Comparison of ENCODE assay signal across 18 mouse cellular contexts in genomic region chr3:117441887-117442286, GRCm38 (mm10).
A peak's percentile ranks its signal among the peaks of the same experiment; 100 is the strongest.
DNase-seq lines count a peak whose midpoint lies in the region; ATAC-seq and TF ChIP-seq lines count a peak whose summit lies in the region.
"Had no signal": no experiment of that assay in that cellular context is flagged by ENCODE, and none has a peak within 500 bp of the region (broad histone marks: within the 10 kb centered on the region; RNA-seq: fewer than 3 reads in every experiment).

No protein-coding gene starts in this region.

- peak; percentile 35; the same call in 1 of the 2 replicates for TF ChIP-seq CTCF in brain, embryonic 14.5 days (IDR thresholded peaks at IDR 0.05; ENCODE audit: borderline replicate concordance, extremely low read depth, insufficient read depth, insufficient read length)

- H3K9ac ChIP-seq in hindbrain, embryonic 14.5 days = no peak overlapping the region
- H3K9ac ChIP-seq in hindbrain, embryonic 16.5 days (ENCODE audit: low read depth, low read length) = no peak overlapping the region
- H3K9ac ChIP-seq: forebrain, embryonic 13.5 days; heart, embryonic 12.5 days; liver, postnatal 0 days; stomach, embryonic 15.5 days had no signal

- H3K9me3 ChIP-seq in hindbrain, embryonic 14.5 days (ENCODE audit: control insufficient read depth, low read length) = no peaks in the 10 kb centered on the region
- no peaks in the 10 kb centered on the region for H3K9me3 ChIP-seq in hindbrain, embryonic 16.5 days (ENCODE audit: control insufficient read depth, low read length)
- H3K9me3 ChIP-seq: forebrain, embryonic 13.5 days; heart, embryonic 12.5 days; stomach, embryonic 15.5 days had no signal

- peak; percentile 49 for DNase-seq in hindbrain, embryonic 14.5 days (ENCODE audit: low spot score)
- DNase-seq in left cerebral cortex, postnatal 14 days (ENCODE audit: low spot score in 2 of 2) = peak; percentile 24
- no peak for DNase-seq in left cerebral cortex, postnatal 36 days (ENCODE audit: low spot score in 2 of 2)
- peak; percentile 11 for DNase-seq in Muller cell, postnatal 12 days (ENCODE audit: inconsistent ontology term)
- peak; percentile 54 for DNase-seq in brain, embryonic 14.5 days (ENCODE audit: low read depth)
- no peak for DNase-seq in urinary bladder, postnatal 14 days (ENCODE audit: low spot score)
- DNase-seq: adrenal gland, postnatal 10 days; cerebellum, adult 8-10 months; heart, postnatal 4 days; liver; liver, postnatal 0 days; lung, postnatal 36 days had no signal

- no peaks in the 10 kb centered on the region for H3K36me3 ChIP-seq in hindbrain, embryonic 14.5 days (replicated peaks; ENCODE audit: control insufficient read depth, insufficient read depth)
- H3K36me3 ChIP-seq in hindbrain, embryonic 16.5 days (ENCODE audit: control insufficient read depth, insufficient read depth, low read length) = no peaks in the 10 kb centered on the region
- H3K36me3 ChIP-seq: heart, embryonic 12.5 days; stomach, embryonic 15.5 days had no signal

- no peak for TF ChIP-seq POLR2A in brain, embryonic 14.5 days (IDR thresholded peaks at IDR 0.05; ENCODE audit: borderline replicate concordance, extremely low read depth, insufficient read depth, insufficient read length, poor library complexity, severe bottlenecking)

- no peaks in the 10 kb centered on the region for H3K27me3 ChIP-seq in hindbrain, embryonic 14.5 days (ENCODE audit: control insufficient read depth, insufficient read depth, low read length)
- no peaks in the 10 kb centered on the region for H3K27me3 ChIP-seq in hindbrain, embryonic 16.5 days (replicated peaks; ENCODE audit: control insufficient read depth, insufficient read depth, low read length)
- H3K27me3 ChIP-seq: forebrain, embryonic 13.5 days; heart, embryonic 12.5 days; stomach, embryonic 15.5 days had no signal

- ATAC-seq in hindbrain, embryonic 14.5 days (ENCODE audit: low FRiP score) = no peak
- no peak for ATAC-seq in hindbrain, embryonic 16.5 days
- ATAC-seq: CD4-positive, CD25-positive, alpha-beta regulatory T cell, adult 4 months; forebrain, embryonic 13.5 days; inflammation-experienced regulatory T-cells, adult 6 months; liver, postnatal 0 days had no signal

- H3K4me1 ChIP-seq in hindbrain, embryonic 14.5 days (replicated peaks; ENCODE audit: control insufficient read depth, insufficient read depth, low read length) = no peaks in the 10 kb centered on the region
- no peaks in the 10 kb centered on the region for H3K4me1 ChIP-seq in hindbrain, embryonic 16.5 days (ENCODE audit: control insufficient read depth, insufficient read depth, low read depth, low read length)
- H3K4me1 ChIP-seq: forebrain, embryonic 13.5 days; stomach, embryonic 15.5 days had no signal

- no peak overlapping the region for H3K4me2 ChIP-seq in hindbrain, embryonic 14.5 days (replicated peaks)
- H3K4me2 ChIP-seq in hindbrain, embryonic 16.5 days (ENCODE audit: low read length) = no peak overlapping the region
- H3K4me2 ChIP-seq: forebrain, embryonic 13.5 days; heart, embryonic 12.5 days; stomach, embryonic 15.5 days had no signal

- no peak overlapping the region for H3K4me3 ChIP-seq in hindbrain, embryonic 14.5 days (replicated peaks; ENCODE audit: low read length)
- H3K4me3 ChIP-seq in hindbrain, embryonic 16.5 days (ENCODE audit: low read length) = no peak overlapping the region
- H3K4me3 ChIP-seq: forebrain, embryonic 13.5 days; heart, embryonic 12.5 days; stomach, embryonic 15.5 days had no signal

- intact Hi-C loops in left cerebral cortex, postnatal 14 days (cut with DNase I) = no loop called here
- intact Hi-C loops in left cerebral cortex, postnatal 36 days (cut with DNase I) = no loop called here

- WGBS in hindbrain, embryonic 14.5 days = 70% methylated on average over 3 of the region's 3 CpGs
- WGBS in hindbrain, embryonic 16.5 days = 67% methylated on average over 3 of the region's 3 CpGs

- no peak overlapping the region for H3K27ac ChIP-seq in hindbrain, embryonic 14.5 days
- H3K27ac ChIP-seq in hindbrain, embryonic 16.5 days (ENCODE audit: low read depth, low read length) = no peak overlapping the region
- H3K27ac ChIP-seq: forebrain, embryonic 13.5 days; stomach, embryonic 15.5 days had no signal

Comparison
In these comparisons a context has a peak if more than half of its experiments do, and no peak if none do; other contexts are left out.
1. DNase-seq: peak in hindbrain, embryonic 14.5 days (single experiment), left cerebral cortex, postnatal 14 days (2 of 2), Muller cell, postnatal 12 days (single experiment) and brain, embryonic 14.5 days (single experiment); none in left cerebral cortex, postnatal 36 days (0 of 2) and urinary bladder, postnatal 14 days (single experiment).